Mouse (Mus musculus): ENCODE results near the gene Ccdc151.

GRCm38 (mm10) chr9:21954635-21955034 lies 47.8 kb downstream of the Ccdc151 start:
- no peak for TF ChIP-seq POLR2A (IDR thresholded peaks at IDR 0.05; ENCODE audit: extremely low read depth, insufficient read depth, low read length)
- TF ChIP-seq CTCF (IDR thresholded peaks at IDR 0.05; ENCODE audit: low read depth, low read length), result no peak

Measured in liver, adult 2 months (tissue).